Mouse (Mus musculus) cerebellum, adult 2 months (tissue): ENCODE data around the gene Poc1a. TPM values are rescaled to one million over a fixed set of nuclear protein-coding genes. Genes with fewer than 3 reads are reported as not detected.

Experiments used
- DNase-seq, 2 experiments: peaks; one replicate each; pipeline ENCODE4 v3.0.0; 2021
- H3K27ac ChIP-seq: fragments of 200-500 bp; 2 replicates; pipeline ENCODE4 v1.5.1; 2012; ENCODE audit warnings: low read length, control low read depth, inconsistent platforms; ENCODE audit not compliant: insufficient read depth
- H3K27me3 ChIP-seq: fragments of 200-500 bp; 2 replicates; pipeline ENCODE4 v1.6.1; 2012; ENCODE audit warnings: inconsistent platforms, mild to moderate bottlenecking, low read length, moderate library complexity; ENCODE audit not compliant: control insufficient read depth, insufficient read depth
- H3K4me1 ChIP-seq: fragments of 200-500 bp; 2 replicates; pipeline ENCODE4 v1.6.1; 2011; ENCODE audit warnings: low read length; ENCODE audit not compliant: control insufficient read depth, insufficient read depth
- H3K4me3 ChIP-seq: fragments of 200-500 bp; replicated peaks from 2 replicates; pipeline ENCODE3; 2011; ENCODE audit warnings: mild to moderate bottlenecking, low read depth, low read length, control low read depth; ENCODE audit not compliant: insufficient read depth
- CTCF ChIP-seq: fragments of 200-500 bp; IDR thresholded peaks from 2 replicates; pipeline ENCODE4 v1.5.1; 2011; ENCODE audit warnings: low read depth, mild to moderate bottlenecking, control low read depth, low read length, moderate library complexity, borderline replicate concordance; ENCODE audit not compliant: insufficient read depth
- POLR2A ChIP-seq: fragments of 200-500 bp; IDR thresholded peaks from 2 replicates; pipeline ENCODE4 v1.6.1; 2011; ENCODE audit warnings: low read length, control low read depth, borderline replicate concordance; ENCODE audit not compliant: insufficient read depth
- WGBS: fragments of 180-500 bp; shearing (Covaris S2); methylation state at CpG from one replicate; pipeline ENCODE4 v1.1.7; 2018; 5-methylcytosine and 5-hydroxymethylcytosine counted together
- polyA plus RNA-seq: library from polyadenylated mRNA; depleted of rRNA; stranded (reverse); fragments of >200 nt; gene quantifications from 2 replicates; pipeline ENCODE4 v1.2.3, GENCODE M21; 2012

Gene Poc1a
- polyA plus RNA-seq, 1 experiment, result 3.9 TPM

- TF ChIP-seq POLR2A (0 out of 2 replicates have a peak, but pooled peaks have one; percentile 24), CTCF (peak; percentile 13; the same call in 1 of the 2 replicates)
- Histone ChIP-seq H3K4me3 (peak overlapping the region; percentile 92), H3K27ac (peak overlapping the region; percentile 67), H3K4me1 (peaks cover 27% of the 10 kb centered on the region), H3K27me3 (no peaks in the 10 kb centered on the region)
- DNase-seq, result peak; percentile 79 to 81
- under 1% methylated on average over 71 of the region's 72 CpGs for WGBS
Measured at GRCm38 (mm10) chr9:106368831-106369501, 88.1 kb downstream of the Poc1a start.

- TF ChIP-seq POLR2A (no peak), CTCF (no peak)
- peaks cover 27% of the 10 kb centered on the region for H3K4me1 ChIP-seq
- 1% methylated on average over 11 of the region's 11 CpGs for WGBS
- no peaks in the 10 kb centered on the region for H3K27me3 ChIP-seq
- DNase-seq, result peak in 1 of 2 experiments; percentile 51
- peak overlapping the region; percentile 67; the same call in 1 of the 2 replicates for H3K27ac ChIP-seq
- peak overlapping the region; percentile 92 for H3K4me3 ChIP-seq
Measured at GRCm38 (mm10) chr9:106369801-106370485, 89.1 kb downstream of the Poc1a start.

- 75% methylated on average over 30 of the region's 30 CpGs for WGBS
- Histone ChIP-seq H3K4me1 (peaks cover 27% of the 10 kb centered on the region), H3K4me3 (peak overlapping the region; percentile 92), H3K27ac (peak overlapping the region; percentile 35; the same call in 1 of the 2 replicates), H3K27me3 (no peaks in the 10 kb centered on the region)
- DNase-seq, result peak in 1 of 2 experiments; percentile 32
- no peak for TF ChIP-seq CTCF
- no peak for TF ChIP-seq POLR2A
Measured at GRCm38 (mm10) chr9:106370620-106371383, 89.9 kb downstream of the Poc1a start.

- peaks cover 27% of the 10 kb centered on the region for H3K4me1 ChIP-seq
- TF ChIP-seq POLR2A (no peak), CTCF (no peak)
- H3K4me3 ChIP-seq, result peak overlapping the region; percentile 9
- no peak for DNase-seq
- peak overlapping the region; percentile 35; the same call in 1 of the 2 replicates for H3K27ac ChIP-seq
- 61% methylated on average over 6 of the region's 6 CpGs for WGBS
- H3K27me3 ChIP-seq, result no peaks in the 10 kb centered on the region
Measured at GRCm38 (mm10) chr9:106371384-106371671, 90.5 kb downstream of the Poc1a start.

- 31% methylated on average over 6 of the region's 6 CpGs for WGBS
- Histone ChIP-seq H3K4me3 (peak overlapping the region; percentile 9), H3K27ac (peak overlapping the region; percentile 35; the same call in 1 of the 2 replicates)
Measured at GRCm38 (mm10) chr9:106371776-106372175, 90.9 kb downstream of the Poc1a start.

GRCm38 (mm10) chr9:106372431-106373412, 91.9 kb downstream of the Poc1a start:
- 84% methylated on average over 11 of the region's 11 CpGs for WGBS
- no peak overlapping the region for H3K4me3 ChIP-seq

More at GRCm38 (mm10) chr9:106371776-106372175, 90.9 kb downstream of the Poc1a start:
- H3K4me1 ChIP-seq, result peaks cover 27% of the 10 kb centered on the region
- H3K27me3 ChIP-seq, result no peaks in the 10 kb centered on the region
- peak; percentile 37 to 47 for DNase-seq
- no peak for TF ChIP-seq CTCF
- no peak for TF ChIP-seq POLR2A

GRCm38 (mm10) chr9:106373973-106374372, 93.1 kb downstream of the Poc1a start:
- Histone ChIP-seq H3K27me3 (no peaks in the 10 kb centered on the region), H3K4me1 (peaks cover 27% of the 10 kb centered on the region), H3K27ac (no peak overlapping the region), H3K4me3 (no peak overlapping the region)
- no peak for DNase-seq
- WGBS, result 43% methylated on average over 7 of the region's 7 CpGs
- TF ChIP-seq POLR2A, result no peak
- no peak for TF ChIP-seq CTCF

More at GRCm38 (mm10) chr9:106372431-106373412, 91.9 kb downstream of the Poc1a start:
- Histone ChIP-seq H3K27me3 (no peaks in the 10 kb centered on the region), H3K4me1 (peaks cover 27% of the 10 kb centered on the region), H3K27ac (no peak overlapping the region)
- no peak for DNase-seq
- TF ChIP-seq CTCF (no peak), POLR2A (no peak)
